Mouse (Mus musculus): ENCODE data around the gene Lig3.
"Not testable (repeated sequence)": the region's sequence is repeated elsewhere in the genome, so short reads cannot be mapped to it uniquely, and the experiment has no call there.

The Lig3 gene

DNA sequence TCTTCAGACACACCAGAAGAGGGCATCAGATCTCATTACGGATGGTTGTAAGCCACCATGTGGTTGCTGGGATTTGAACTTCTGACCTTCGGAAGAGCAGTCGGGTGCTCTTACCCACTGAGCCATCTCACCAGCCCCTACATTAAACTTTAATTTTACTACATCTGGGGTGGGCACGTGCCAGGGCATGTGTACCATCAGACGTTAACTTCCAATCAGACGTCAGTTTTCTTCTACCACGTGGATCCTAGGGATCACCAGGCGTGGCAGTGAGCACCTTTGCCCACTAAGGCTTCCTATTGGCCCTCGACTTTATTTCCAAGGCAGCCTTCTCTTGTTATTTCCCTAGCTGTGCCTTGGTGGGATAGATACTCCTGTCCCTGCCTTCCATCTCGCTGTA lies 51.5 kb downstream of the Lig3 start:
- not testable (repeated sequence) for DNase-seq

DNA sequence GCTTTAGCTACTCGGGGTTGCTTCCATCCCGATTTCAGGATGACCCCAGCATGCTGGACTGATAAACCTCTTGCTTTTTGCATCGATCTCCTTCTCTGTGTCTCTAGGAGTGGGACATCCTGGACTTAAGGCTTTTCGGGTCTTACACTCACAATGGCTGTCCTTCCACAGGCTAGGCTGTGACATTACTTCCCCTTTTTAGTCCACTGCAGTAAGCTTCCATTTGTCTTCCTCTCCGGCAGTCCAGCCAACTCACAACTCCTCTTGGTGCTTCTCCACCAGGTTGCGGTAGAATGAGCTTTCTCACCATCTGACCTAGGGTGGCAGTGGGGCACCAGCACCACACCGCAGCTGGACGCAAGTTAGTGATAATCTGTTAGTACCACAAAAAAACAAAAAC lies 53.0 kb downstream of the Lig3 start:
- no peak for DNase-seq

- not testable (repeated sequence) for DNase-seq
Measured at GRCm38 (mm10) chr11:82834359-82834758, 53.5 kb downstream of the Lig3 start.

- DNase-seq = no peak
Measured at GRCm38 (mm10) chr11:82835616-82836432, 54.9 kb downstream of the Lig3 start.

DNA sequence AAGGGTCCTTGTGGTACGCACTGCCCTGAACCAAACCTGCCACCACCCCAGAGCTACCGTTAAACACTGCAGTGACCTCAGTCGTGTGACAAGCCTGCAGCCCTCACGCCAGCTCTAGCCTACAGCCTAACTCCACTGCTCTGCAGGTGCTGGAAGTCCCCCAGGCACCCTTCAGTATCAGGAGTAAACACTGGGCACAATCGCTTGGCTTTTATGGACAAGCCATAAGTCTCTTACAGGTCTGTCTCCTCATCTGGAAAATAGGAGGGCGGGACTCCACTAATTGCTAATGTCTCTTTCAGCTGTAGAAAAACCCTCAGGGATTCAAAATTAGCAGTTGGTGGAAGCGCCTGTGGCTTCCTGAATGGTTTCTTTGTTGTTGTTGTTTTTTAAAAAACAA lies 56.3 kb downstream of the Lig3 start:
- peak in 1 of 2 experiments; percentile 16 for DNase-seq

- DNase-seq = peak; percentile 28 to 29
Measured at GRCm38 (mm10) chr11:82837848-82838247, 56.9 kb downstream of the Lig3 start.

GRCm38 (mm10) chr11:82838511-82838910 lies 57.6 kb downstream of the Lig3 start:
- DNase-seq = no peak

GRCm38 (mm10) chr11:82844771-82845414 lies 64.0 kb downstream of the Lig3 start:
- no peak for DNase-seq

GRCm38 (mm10) chr11:82845415-82846078 lies 64.6 kb downstream of the Lig3 start:
- peak; percentile 49 to 54 for DNase-seq

DNA sequence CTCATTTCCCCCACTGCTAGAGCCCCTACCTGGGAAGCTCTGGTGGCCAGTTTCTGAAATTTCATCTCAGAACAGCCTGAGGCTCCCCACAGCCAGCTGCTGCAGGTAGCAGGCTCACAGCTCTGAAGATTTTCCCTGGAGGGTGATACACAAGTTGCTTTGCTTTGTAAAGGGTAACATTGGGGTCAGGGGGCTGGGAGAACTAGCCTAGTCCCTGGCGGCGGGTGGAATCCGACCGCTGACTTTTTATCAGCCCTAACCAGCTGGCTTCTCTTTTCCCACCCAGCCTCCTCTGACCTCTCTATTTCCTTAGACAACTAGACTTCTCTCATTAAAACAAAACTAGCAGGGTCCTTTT lies 65.2 kb downstream of the Lig3 start:
- peak in 1 of 2 experiments; percentile 8 for DNase-seq

DNA sequence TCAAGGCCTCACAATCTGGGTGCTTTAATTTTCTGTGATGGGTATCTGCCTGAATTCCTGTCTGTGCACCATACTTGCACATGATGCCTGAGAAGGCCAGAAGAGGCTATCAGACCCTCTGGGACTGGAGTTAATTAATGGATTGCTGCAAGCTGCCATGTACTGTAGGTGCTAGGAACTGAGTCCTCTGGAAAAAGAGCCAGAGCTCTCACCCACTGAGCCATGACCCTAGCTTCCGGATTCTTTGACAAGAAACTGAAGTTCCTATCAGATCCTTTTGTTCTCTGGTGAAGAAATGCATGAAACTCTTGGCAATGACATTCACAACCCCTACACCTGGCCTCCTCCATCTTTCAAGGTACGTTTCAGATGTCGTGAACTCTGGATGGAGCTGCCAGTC lies 66.0 kb downstream of the Lig3 start:
- no peak for DNase-seq

DNA sequence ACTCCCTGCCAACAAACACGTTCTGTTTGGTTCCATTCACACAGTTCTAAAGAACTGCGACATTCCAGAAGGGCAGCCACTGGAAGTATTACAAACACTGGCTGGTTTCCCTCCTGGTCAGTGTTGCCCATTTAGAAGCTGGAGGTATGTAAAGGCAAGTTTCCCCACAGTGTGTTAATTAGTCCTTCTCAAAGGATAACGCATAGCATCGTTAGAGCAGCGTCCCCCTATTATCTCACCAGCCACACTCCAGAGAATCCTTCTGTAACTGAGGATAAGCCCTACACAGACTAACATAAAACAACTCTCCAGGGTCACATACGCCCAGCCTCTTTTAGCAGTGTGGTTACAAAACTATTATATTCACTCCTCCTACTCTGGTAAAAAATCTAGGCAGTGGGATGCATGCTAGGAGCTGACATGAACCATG lies 66.7 kb downstream of the Lig3 start:
- no peak for DNase-seq

DNA sequence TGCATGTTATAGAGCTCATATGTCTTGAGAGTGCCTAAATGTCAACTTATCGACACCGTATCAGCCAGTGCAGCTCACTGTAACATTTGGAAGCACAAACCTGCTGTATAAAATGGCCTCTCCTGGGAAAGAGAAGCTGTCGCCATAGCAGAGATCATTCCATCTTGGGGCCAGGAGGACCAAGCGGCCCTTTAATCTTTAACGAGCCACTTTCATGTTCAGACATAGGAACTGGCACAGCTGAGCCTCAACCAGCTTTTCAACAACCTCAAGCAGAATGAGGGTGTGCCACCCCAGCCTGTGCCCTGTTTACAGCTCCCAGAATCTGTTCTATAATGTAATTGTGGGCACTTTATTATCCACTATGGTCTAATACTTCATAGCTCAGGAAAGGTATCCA lies 69.4 kb downstream of the Lig3 start:
- no peak for DNase-seq

GRCm38 (mm10) chr11:82852115-82852514 lies 71.2 kb downstream of the Lig3 start:
- no peak for DNase-seq

DNA sequence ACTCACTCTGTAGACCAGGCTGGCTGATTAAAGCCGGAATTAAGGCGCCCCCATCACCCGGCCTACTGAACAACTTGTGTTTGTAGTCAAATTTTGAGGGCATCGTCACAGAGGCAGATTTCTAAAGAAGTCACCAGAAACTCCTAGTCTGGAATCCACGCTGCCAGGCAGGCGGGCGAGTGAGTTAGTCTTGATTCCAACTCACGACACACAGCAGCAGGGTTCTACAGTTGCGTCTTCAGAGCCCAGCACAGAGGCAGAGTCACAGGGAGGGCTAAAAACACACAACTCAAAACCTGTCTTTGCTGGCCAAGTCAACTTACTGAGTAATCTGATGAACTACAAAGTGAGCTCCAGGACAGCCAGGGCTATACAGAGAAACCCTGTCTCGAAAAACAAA lies 71.6 kb downstream of the Lig3 start:
- no peak for DNase-seq

GRCm38 (mm10) chr11:82852958-82853357 lies 72.0 kb downstream of the Lig3 start:
- DNase-seq = no peak

All from cerebellum, postnatal 10 days (tissue).